Mouse (Mus musculus): ENCODE measurements around the gene Myod1. TPM values are rescaled to one million over a fixed set of nuclear protein-coding genes. Genes with fewer than 3 reads are reported as not detected.

Gene Myod1
- polyA plus RNA-seq, 1 experiment from 2014 or later = 0.17 TPM

- Histone ChIP-seq H3K36me3 (ENCODE audit: control insufficient read depth, insufficient read depth, low read length) (no peaks in the 10 kb centered on the region), H3K4me2 (replicated peaks; ENCODE audit: low read depth, low read length) (no peak overlapping the region; the same call in 1 of the 2 replicates), H3K27me3 (ENCODE audit: control insufficient read depth, insufficient read depth, low read length) (peaks cover 41% of the 10 kb centered on the region), H3K4me3 (ENCODE audit: low read depth, low read length) (no peak overlapping the region), H3K9me3 (ENCODE audit: control insufficient read depth, low read depth, low read length) (no peaks in the 10 kb centered on the region), H3K4me1 (ENCODE audit: control insufficient read depth, insufficient read depth, low read length) (peaks cover 4% of the 10 kb centered on the region; the same call in 1 of the 2 replicates), H3K9ac (replicated peaks; ENCODE audit: low read depth, low read length) (no peak overlapping the region), H3K27ac (ENCODE audit: low read length) (no peak overlapping the region)
- ATAC-seq (ENCODE audit: insufficient number of reproducible peaks, insufficient read depth, low FRiP score, low read depth) = no peak
- 3% methylated on average over 22 of the region's 22 CpGs for WGBS
Observed at GRCm38 (mm10) chr7:46378123-46378522, 1.8 kb downstream of the Myod1 start.

GRCm38 (mm10) chr7:46378983-46379382 is 2.7 kb downstream of the Myod1 start:
- H3K9me3 ChIP-seq (ENCODE audit: control insufficient read depth, low read depth, low read length) = no peaks in the 10 kb centered on the region
- no peak overlapping the region for H3K9ac ChIP-seq (replicated peaks; ENCODE audit: low read depth, low read length)
- no peak overlapping the region for H3K4me3 ChIP-seq (ENCODE audit: low read depth, low read length)
- no peak for ATAC-seq (ENCODE audit: insufficient number of reproducible peaks, insufficient read depth, low FRiP score, low read depth)
- peaks cover 4% of the 10 kb centered on the region; the same call in 1 of the 2 replicates for H3K4me1 ChIP-seq (ENCODE audit: control insufficient read depth, insufficient read depth, low read length)
- H3K36me3 ChIP-seq (ENCODE audit: control insufficient read depth, insufficient read depth, low read length) = no peaks in the 10 kb centered on the region
- no peak overlapping the region for H3K27ac ChIP-seq (ENCODE audit: low read length)
- H3K27me3 ChIP-seq (ENCODE audit: control insufficient read depth, insufficient read depth, low read length) = peaks cover 41% of the 10 kb centered on the region
- no peak overlapping the region for H3K4me2 ChIP-seq (replicated peaks; ENCODE audit: low read depth, low read length)
- 6% methylated on average over 16 of the region's 16 CpGs for WGBS

- ATAC-seq (ENCODE audit: insufficient number of reproducible peaks, insufficient read depth, low FRiP score, low read depth) = no peak
- H3K9ac ChIP-seq (replicated peaks; ENCODE audit: low read depth, low read length) = no peak overlapping the region
- H3K4me1 ChIP-seq (ENCODE audit: control insufficient read depth, insufficient read depth, low read length) = peaks cover 4% of the 10 kb centered on the region; the same call in 1 of the 2 replicates
- 61% methylated on average over 9 of the region's 9 CpGs for WGBS
- peaks cover 35% of the 10 kb centered on the region for H3K27me3 ChIP-seq (ENCODE audit: control insufficient read depth, insufficient read depth, low read length)
- H3K4me2 ChIP-seq (replicated peaks; ENCODE audit: low read depth, low read length) = no peak overlapping the region
- H3K9me3 ChIP-seq (ENCODE audit: control insufficient read depth, low read depth, low read length) = no peaks in the 10 kb centered on the region
- no peaks in the 10 kb centered on the region for H3K36me3 ChIP-seq (ENCODE audit: control insufficient read depth, insufficient read depth, low read length)
- H3K4me3 ChIP-seq (ENCODE audit: low read depth, low read length) = no peak overlapping the region
- H3K27ac ChIP-seq (ENCODE audit: low read length) = no peak overlapping the region
Observed at GRCm38 (mm10) chr7:46380625-46381024, 4.4 kb downstream of the Myod1 start.

- H3K4me2 ChIP-seq (replicated peaks; ENCODE audit: low read depth, low read length) = no peak overlapping the region
- 90% methylated on average over 3 of the region's 3 CpGs for WGBS
Observed at GRCm38 (mm10) chr7:46387430-46387829, 11.2 kb downstream of the Myod1 start.

DNA sequence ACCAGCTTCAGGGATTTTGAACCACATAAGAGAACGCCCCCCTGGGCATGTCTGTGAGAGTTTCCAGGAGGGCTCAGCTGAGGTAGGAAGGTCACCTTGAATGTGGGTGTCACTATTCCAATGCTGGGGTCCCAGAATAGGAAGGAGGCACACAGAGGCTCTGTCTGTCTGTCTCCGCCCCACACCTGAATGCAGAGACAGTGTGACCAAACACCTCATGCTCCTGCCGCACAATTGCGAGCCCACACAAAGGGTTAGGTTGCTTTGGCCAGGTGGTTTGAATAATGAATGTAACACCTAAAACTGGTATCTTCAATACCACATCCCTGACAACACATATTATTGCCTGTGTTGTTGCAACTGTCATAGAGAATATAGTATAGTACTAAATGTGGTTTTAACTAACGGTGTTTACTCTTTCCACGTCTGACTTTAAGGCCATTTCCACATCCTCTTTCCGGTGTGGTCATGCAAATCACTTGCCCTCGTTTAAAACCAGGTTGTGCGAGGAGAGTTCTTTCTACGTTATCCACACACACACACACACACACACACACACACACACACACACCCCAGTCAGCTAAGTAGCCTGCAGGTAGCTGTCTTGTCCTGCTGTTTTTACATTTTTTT is 13.3 kb downstream of the Myod1 start:
- Histone ChIP-seq H3K36me3 (ENCODE audit: control insufficient read depth, insufficient read depth, low read length) (no peaks in the 10 kb centered on the region), H3K9ac (replicated peaks; ENCODE audit: low read depth, low read length) (no peak overlapping the region), H3K27ac (ENCODE audit: low read length) (no peak overlapping the region), H3K4me1 (ENCODE audit: control insufficient read depth, insufficient read depth, low read length) (no peaks in the 10 kb centered on the region), H3K9me3 (ENCODE audit: control insufficient read depth, low read depth, low read length) (no peaks in the 10 kb centered on the region), H3K4me3 (ENCODE audit: low read depth, low read length) (no peak overlapping the region), H3K27me3 (ENCODE audit: control insufficient read depth, insufficient read depth, low read length) (peaks cover 11% of the 10 kb centered on the region), H3K4me2 (replicated peaks; ENCODE audit: low read depth, low read length) (no peak overlapping the region)
- ATAC-seq (ENCODE audit: insufficient number of reproducible peaks, insufficient read depth, low FRiP score, low read depth) = no peak
- 73% methylated on average over 10 of the region's 10 CpGs for WGBS

More at GRCm38 (mm10) chr7:46387430-46387829, 11.2 kb downstream of the Myod1 start:
- Histone ChIP-seq H3K36me3 (ENCODE audit: control insufficient read depth, insufficient read depth, low read length) (no peaks in the 10 kb centered on the region), H3K4me1 (ENCODE audit: control insufficient read depth, insufficient read depth, low read length) (no peaks in the 10 kb centered on the region), H3K27ac (ENCODE audit: low read length) (no peak overlapping the region), H3K27me3 (ENCODE audit: control insufficient read depth, insufficient read depth, low read length) (no peaks in the 10 kb centered on the region), H3K4me3 (ENCODE audit: low read depth, low read length) (no peak overlapping the region), H3K9me3 (ENCODE audit: control insufficient read depth, low read depth, low read length) (no peaks in the 10 kb centered on the region), H3K9ac (replicated peaks; ENCODE audit: low read depth, low read length) (no peak overlapping the region)
- no peak for ATAC-seq (ENCODE audit: insufficient number of reproducible peaks, insufficient read depth, low FRiP score, low read depth)

DNA sequence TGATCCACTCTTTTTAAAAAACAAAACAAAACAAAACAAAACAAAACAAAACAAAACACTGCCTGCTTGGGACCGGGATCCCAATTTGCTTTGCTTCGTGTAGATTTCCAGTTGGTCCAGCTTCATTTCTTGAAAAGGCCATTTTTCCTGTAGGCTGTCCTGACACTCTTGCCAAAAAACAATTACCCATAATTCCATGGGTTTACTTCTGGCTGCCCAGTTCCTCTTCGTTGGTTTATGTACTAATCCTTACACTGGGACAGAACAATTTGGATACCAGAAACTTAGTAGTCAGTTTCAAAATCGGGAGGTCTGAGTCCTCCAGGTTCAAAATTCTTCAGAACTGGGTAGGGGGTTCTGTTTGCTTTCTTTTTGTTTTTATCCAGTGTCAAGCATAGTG is 14.0 kb downstream of the Myod1 start:
- H3K4me1 ChIP-seq (ENCODE audit: control insufficient read depth, insufficient read depth, low read length) = no peaks in the 10 kb centered on the region
- no peak overlapping the region for H3K27ac ChIP-seq (ENCODE audit: low read length)
- H3K36me3 ChIP-seq (ENCODE audit: control insufficient read depth, insufficient read depth, low read length) = no peaks in the 10 kb centered on the region
- ATAC-seq (ENCODE audit: insufficient number of reproducible peaks, insufficient read depth, low FRiP score, low read depth) = no peak
- H3K4me3 ChIP-seq (ENCODE audit: low read depth, low read length) = no peak overlapping the region
- H3K27me3 ChIP-seq (ENCODE audit: control insufficient read depth, insufficient read depth, low read length) = peaks cover 18% of the 10 kb centered on the region
- no peak overlapping the region for H3K9ac ChIP-seq (replicated peaks; ENCODE audit: low read depth, low read length)
- H3K4me2 ChIP-seq (replicated peaks; ENCODE audit: low read depth, low read length) = no peak overlapping the region
- no peaks in the 10 kb centered on the region for H3K9me3 ChIP-seq (ENCODE audit: control insufficient read depth, low read depth, low read length)
- 59% methylated on average over 4 of the region's 4 CpGs for WGBS

GRCm38 (mm10) chr7:46391701-46392100 is 15.4 kb downstream of the Myod1 start:
- H3K27me3 ChIP-seq (ENCODE audit: control insufficient read depth, insufficient read depth, low read length) = peaks cover 24% of the 10 kb centered on the region

GRCm38 (mm10) chr7:46393116-46393515 is 16.8 kb downstream of the Myod1 start:
- ATAC-seq (ENCODE audit: insufficient number of reproducible peaks, insufficient read depth, low FRiP score, low read depth) = peak; percentile 16; the same call in 1 of the 2 replicates
- no peak overlapping the region for H3K4me3 ChIP-seq (ENCODE audit: low read depth, low read length)
- no peaks in the 10 kb centered on the region for H3K9me3 ChIP-seq (ENCODE audit: control insufficient read depth, low read depth, low read length)
- 0% methylated on average over 2 of the region's 2 CpGs for WGBS
- H3K9ac ChIP-seq (replicated peaks; ENCODE audit: low read depth, low read length) = no peak overlapping the region
- H3K36me3 ChIP-seq (ENCODE audit: control insufficient read depth, insufficient read depth, low read length) = no peaks in the 10 kb centered on the region
- H3K27ac ChIP-seq (ENCODE audit: low read length) = no peak overlapping the region
- H3K27me3 ChIP-seq (ENCODE audit: control insufficient read depth, insufficient read depth, low read length) = peaks cover 35% of the 10 kb centered on the region
- no peak overlapping the region for H3K4me2 ChIP-seq (replicated peaks; ENCODE audit: low read depth, low read length)
- H3K4me1 ChIP-seq (ENCODE audit: control insufficient read depth, insufficient read depth, low read length) = peaks cover 8% of the 10 kb centered on the region; the same call in 1 of the 2 replicates

More at GRCm38 (mm10) chr7:46391701-46392100, 15.4 kb downstream of the Myod1 start:
- no peak overlapping the region for H3K4me2 ChIP-seq (replicated peaks; ENCODE audit: low read depth, low read length)
- no peaks in the 10 kb centered on the region for H3K9me3 ChIP-seq (ENCODE audit: control insufficient read depth, low read depth, low read length)
- no peak overlapping the region for H3K9ac ChIP-seq (replicated peaks; ENCODE audit: low read depth, low read length)
- ATAC-seq (ENCODE audit: insufficient number of reproducible peaks, insufficient read depth, low FRiP score, low read depth) = no peak
- H3K4me3 ChIP-seq (ENCODE audit: low read depth, low read length) = no peak overlapping the region
- H3K36me3 ChIP-seq (ENCODE audit: control insufficient read depth, insufficient read depth, low read length) = no peaks in the 10 kb centered on the region
- no peak overlapping the region for H3K27ac ChIP-seq (ENCODE audit: low read length)
- 0 out of 2 replicates have a peak, but pooled peaks cover 3% of the 10 kb centered on the region for H3K4me1 ChIP-seq (ENCODE audit: control insufficient read depth, insufficient read depth, low read length)
- 57% methylated on average over 5 of the region's 5 CpGs for WGBS
